Comparison of ENCODE assay signal across 12 mouse cellular contexts in genomic region chr15:86079876-86080275, GRCm38 (mm10). TPM values are rescaled to one million over a fixed set of nuclear protein-coding genes. Genes with fewer than 3 reads are reported as not detected.
DNase-seq lines count a peak whose midpoint lies in the region; ATAC-seq lines count a peak whose summit lies in the region.
"Had no signal": no experiment of that assay in that cellular context is flagged by ENCODE, and none has a peak within 500 bp of the region (broad histone marks: within the 10 kb centered on the region; RNA-seq: fewer than 3 reads in every experiment).

No protein-coding gene starts in this region.

- no peak overlapping the region for H3K4me3 ChIP-seq in heart, embryonic 12.5 days
- H3K4me3 ChIP-seq in hindbrain, embryonic 14.5 days (replicated peaks; ENCODE audit: low read length) = no peak overlapping the region
- H3K4me3 ChIP-seq: forebrain, embryonic 12.5 days; liver, embryonic 15.5 days had no signal

- no peaks in the 10 kb centered on the region for H3K27me3 ChIP-seq in heart, embryonic 12.5 days (replicated peaks)
- no peaks in the 10 kb centered on the region for H3K27me3 ChIP-seq in hindbrain, embryonic 14.5 days (ENCODE audit: control insufficient read depth, insufficient read depth, low read length)
- H3K27me3 ChIP-seq: forebrain, embryonic 12.5 days; liver, embryonic 15.5 days had no signal

- WGBS in heart, embryonic 12.5 days = 67% methylated on average over 4 of the region's 4 CpGs
- 61% methylated on average over 4 of the region's 4 CpGs for WGBS in hindbrain, embryonic 14.5 days

- peak overlapping the region; percentile 33 for H3K27ac ChIP-seq in heart, embryonic 12.5 days (ENCODE audit: poor library complexity, severe bottlenecking)
- H3K27ac ChIP-seq in hindbrain, embryonic 14.5 days = no peak overlapping the region
- H3K27ac ChIP-seq: forebrain, embryonic 12.5 days; liver, embryonic 15.5 days had no signal

- no peak overlapping the region for H3K4me2 ChIP-seq in heart, embryonic 12.5 days
- no peak overlapping the region for H3K4me2 ChIP-seq in hindbrain, embryonic 14.5 days (replicated peaks)
- H3K4me2 ChIP-seq: forebrain, embryonic 12.5 days; liver, embryonic 15.5 days had no signal

- no peaks in the 10 kb centered on the region for H3K36me3 ChIP-seq in heart, embryonic 12.5 days
- H3K36me3 ChIP-seq in hindbrain, embryonic 14.5 days (replicated peaks; ENCODE audit: control insufficient read depth, insufficient read depth) = no peaks in the 10 kb centered on the region
- H3K36me3 ChIP-seq: forebrain, embryonic 12.5 days; liver, embryonic 15.5 days had no signal

- no peak for ATAC-seq in heart, embryonic 12.5 days (ENCODE audit: insufficient number of reproducible peaks, low FRiP score)
- ATAC-seq in hindbrain, embryonic 14.5 days (ENCODE audit: low FRiP score) = no peak
- no peak for ATAC-seq in megakaryocyte-erythroid progenitor cell, adult 5-6 weeks (replicated peaks; ENCODE audit: low FRiP score, low TSS enrichment, poor library complexity, severe bottlenecking)

- H3K9me3 ChIP-seq in heart, embryonic 12.5 days (replicated peaks) = no peaks in the 10 kb centered on the region
- H3K9me3 ChIP-seq in hindbrain, embryonic 14.5 days (ENCODE audit: control insufficient read depth, low read length) = no peaks in the 10 kb centered on the region
- H3K9me3 ChIP-seq: forebrain, embryonic 12.5 days; liver, embryonic 15.5 days had no signal

- H3K9ac ChIP-seq in heart, embryonic 12.5 days = no peak overlapping the region
- H3K9ac ChIP-seq in hindbrain, embryonic 14.5 days = no peak overlapping the region
- H3K9ac ChIP-seq: forebrain, embryonic 12.5 days; liver, embryonic 15.5 days had no signal

- peaks cover 91% of the 10 kb centered on the region for H3K4me1 ChIP-seq in heart, embryonic 12.5 days (replicated peaks)
- peaks cover 35% of the 10 kb centered on the region for H3K4me1 ChIP-seq in hindbrain, embryonic 14.5 days (replicated peaks; ENCODE audit: control insufficient read depth, insufficient read depth, low read length)

- peak; percentile 46 for DNase-seq in gastrocnemius, adult 18-20 months (ENCODE audit: low spot score)
- no peak for DNase-seq in gastrocnemius, postnatal 10 days
- DNase-seq in 416B (ENCODE audit: low read depth) = peak; percentile 90
- peak; percentile 79 for DNase-seq in kidney, postnatal 14 days
- no peak for DNase-seq in B cell, adult 2 months
- DNase-seq in hindbrain, embryonic 14.5 days (ENCODE audit: low spot score) = no peak
- DNase-seq: cerebellum, postnatal 36 days; layer of hippocampus, postnatal 36 days had no signal

RNA-seq across cellular contexts. Expression of gene Gramd4, which starts 22.4 kb away (rescaled TPM):
- total RNA-seq in gastrocnemius, adult 18-20 months (2021) = 10 to 100 TPM in 1 of 2 experiments, 1 to 10 TPM in 1; 7.6 to 12.1 TPM
- 10 to 100 TPM; 11.4 to 11.5 TPM for total RNA-seq in gastrocnemius, postnatal 10 days (2021)
- polyA plus RNA-seq in heart, embryonic 12.5 days (2016; fragmentation: Nextera tagmentation; extraction: Ambion mirVana) = 14.3 and 14.8 TPM in 2 replicates
- polyA plus RNA-seq in hindbrain, embryonic 14.5 days (2014; fragmentation: Nextera tagmentation; extraction: Ambion mirVana) = 22.2 and 24.9 TPM in 2 replicates
- 24.9 and 41.8 TPM in 2 replicates for total RNA-seq in megakaryocyte-erythroid progenitor cell, adult 5-6 weeks (2014; fragmentation: Nextera tagmentation)
- 35.8 and 52.4 TPM in 2 replicates for total RNA-seq in megakaryocyte-erythroid progenitor cell, adult 5-6 weeks (2017)

RNA-seq across cellular contexts. Expression of gene Celsr1, which starts 46.3 kb away (rescaled TPM):
- under 1 TPM; 0.24 to 0.32 TPM for total RNA-seq in gastrocnemius, adult 18-20 months (2021)
- under 1 TPM; 0.73 to 0.88 TPM for total RNA-seq in gastrocnemius, postnatal 10 days (2021)
- 2.0 and 2.3 TPM in 2 replicates for polyA plus RNA-seq in heart, embryonic 12.5 days (2016; fragmentation: Nextera tagmentation; extraction: Ambion mirVana)
- 2.4 and 2.7 TPM in 2 replicates for polyA plus RNA-seq in hindbrain, embryonic 14.5 days (2014; fragmentation: Nextera tagmentation; extraction: Ambion mirVana)
- total RNA-seq in megakaryocyte-erythroid progenitor cell, adult 5-6 weeks (2014; fragmentation: Nextera tagmentation) = 3.8 and 7.5 TPM in 2 replicates
- 1.3 and 9.0 TPM in 2 replicates for total RNA-seq in megakaryocyte-erythroid progenitor cell, adult 5-6 weeks (2017)

Comparison
In these comparisons a context has a peak if more than half of its experiments do, and no peak if none do; other contexts are left out.
1. DNase-seq: peak in gastrocnemius, adult 18-20 months (single experiment), 416B (single experiment) and kidney, postnatal 14 days (single experiment); none in gastrocnemius, postnatal 10 days (single experiment), B cell, adult 2 months (0 of 2) and hindbrain, embryonic 14.5 days (single experiment).